Mouse (Mus musculus): ENCODE data around the gene Ltbr. TPM values are rescaled to one million over a fixed set of nuclear protein-coding genes. Genes with fewer than 3 reads are reported as not detected.
"Not testable (repeated sequence)": the region's sequence is repeated elsewhere in the genome, so short reads cannot be mapped to it uniquely, and the experiment has no call there.

The Ltbr gene
- polyA plus RNA-seq, 1 experiment from 2014 or later = 54.9 TPM

GRCm38 (mm10) chr6:125288730-125289129 lies 25.0 kb downstream of the Ltbr start:
- H3K4me3 ChIP-seq (ENCODE audit: inconsistent target) = no peak overlapping the region
- H3K27ac ChIP-seq = no peak overlapping the region
- H3K79me2 ChIP-seq (ENCODE audit: inconsistent target) = no peaks in the 10 kb centered on the region
- 84% methylated on average over 5 of the region's 5 CpGs for WGBS (ENCODE audit: missing documents)
- no peaks in the 10 kb centered on the region for H3K36me3 ChIP-seq (ENCODE audit: inconsistent target)

- WGBS (ENCODE audit: missing documents) = 95% methylated on average over 4 of the region's 4 CpGs
- no peak overlapping the region for H3K27ac ChIP-seq
Observed at GRCm38 (mm10) chr6:125286944-125287343, 26.7 kb downstream of the Ltbr start.

DNA sequence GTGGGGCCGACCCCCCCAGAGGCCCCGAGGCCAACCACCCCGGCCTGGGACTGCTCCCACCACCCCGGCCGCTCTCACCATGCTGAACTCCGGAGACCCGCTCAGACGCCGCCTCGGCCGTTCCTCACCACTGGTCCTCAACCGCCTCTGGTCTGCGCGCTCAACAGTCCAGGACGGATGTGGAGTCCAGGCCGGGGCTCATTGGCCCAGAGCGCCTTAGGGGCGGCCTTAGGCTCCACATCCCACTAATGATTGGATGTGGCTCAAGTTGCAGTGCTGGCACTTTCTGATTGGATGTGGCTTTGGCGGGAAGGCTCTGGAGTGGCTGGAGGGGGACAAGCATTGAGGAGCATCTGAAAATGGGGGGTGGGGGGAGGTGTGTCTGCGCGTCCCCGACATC lies 27.8 kb downstream of the Ltbr start, which contains the start of gene Tuba3a:
Gene Tuba3a, minus strand, starts transcription at position 153 of the 400 bp plus-strand sequence.
- H3K27ac ChIP-seq = no peak within 1 kb of the TSS
- H3K79me2 ChIP-seq (ENCODE audit: inconsistent target) = no peaks in the 10 kb centered on the region
- no peak within 1 kb of the TSS for H3K4me3 ChIP-seq (ENCODE audit: inconsistent target)
- 95% methylated on average over 15 of the region's 22 CpGs for WGBS (ENCODE audit: missing documents)
- no peaks in the 10 kb centered on the region for H3K36me3 ChIP-seq (ENCODE audit: inconsistent target)

More at GRCm38 (mm10) chr6:125286944-125287343, 26.7 kb downstream of the Ltbr start:
- Histone ChIP-seq H3K36me3 (ENCODE audit: inconsistent target) (no peaks in the 10 kb centered on the region), H3K79me2 (ENCODE audit: inconsistent target) (no peaks in the 10 kb centered on the region), H3K4me3 (ENCODE audit: inconsistent target) (no peak overlapping the region)

GRCm38 (mm10) chr6:125284751-125285150 lies 28.9 kb downstream of the Ltbr start:
- no peak overlapping the region for H3K27ac ChIP-seq
- 96% methylated on average over 7 of the region's 7 CpGs for WGBS (ENCODE audit: missing documents)
- no peak overlapping the region for H3K4me3 ChIP-seq (ENCODE audit: inconsistent target)
- no peaks in the 10 kb centered on the region for H3K36me3 ChIP-seq (ENCODE audit: inconsistent target)
- H3K79me2 ChIP-seq (ENCODE audit: inconsistent target) = no peaks in the 10 kb centered on the region

DNA sequence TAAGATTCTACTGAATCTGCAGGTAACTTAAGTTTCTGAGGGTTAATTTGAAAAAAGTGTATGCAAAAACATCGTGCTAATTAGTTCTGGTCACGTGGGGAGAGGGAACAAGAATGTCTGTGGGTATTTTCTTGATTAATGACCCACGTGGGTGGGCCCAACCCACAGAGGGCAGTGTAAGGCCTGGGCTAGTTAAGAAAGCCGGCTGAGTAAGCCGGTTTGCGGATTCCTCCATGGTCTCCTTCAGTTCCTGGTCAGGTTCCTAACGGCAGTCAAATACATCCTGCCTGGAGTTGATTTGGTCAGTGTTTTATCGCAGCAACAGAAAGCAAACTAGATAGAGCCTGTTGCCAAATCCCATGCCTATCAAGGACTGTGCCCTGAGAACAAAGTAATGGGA lies 29.4 kb downstream of the Ltbr start:
- Histone ChIP-seq H3K27ac (no peak overlapping the region), H3K4me3 (ENCODE audit: inconsistent target) (no peak overlapping the region), H3K79me2 (ENCODE audit: inconsistent target) (no peaks in the 10 kb centered on the region), H3K36me3 (ENCODE audit: inconsistent target) (no peaks in the 10 kb centered on the region)
- WGBS (ENCODE audit: missing documents) = 76% methylated on average over 8 of the region's 8 CpGs

- not testable (repeated sequence) for H3K36me3 ChIP-seq (ENCODE audit: inconsistent target); H3K79me2 ChIP-seq (ENCODE audit: inconsistent target); H3K4me3 ChIP-seq (ENCODE audit: inconsistent target); H3K27ac ChIP-seq
- WGBS (ENCODE audit: missing documents) = 98% methylated on average over 12 of the region's 13 CpGs
Observed at GRCm38 (mm10) chr6:125282721-125283120, 31.0 kb downstream of the Ltbr start.

DNA sequence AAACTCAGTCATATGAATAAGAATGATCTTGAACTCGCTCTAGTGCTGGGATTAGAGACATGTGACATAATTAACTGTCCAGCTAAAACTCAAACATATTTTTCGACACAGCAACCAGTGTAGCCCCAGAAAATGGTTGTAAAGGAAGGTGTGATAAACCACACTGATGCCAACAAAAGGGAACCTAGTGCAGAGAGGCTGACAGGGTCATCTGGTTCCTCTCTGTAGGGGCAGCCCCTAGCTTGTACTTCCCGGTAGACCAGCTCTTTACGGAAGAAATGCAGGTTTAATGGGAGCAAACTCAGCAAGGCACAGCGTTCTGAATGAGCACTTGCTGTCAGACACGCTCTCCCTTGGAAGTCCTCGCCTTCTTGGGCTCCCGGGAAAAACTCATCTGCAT lies 34.0 kb downstream of the Ltbr start:
- Histone ChIP-seq H3K36me3 (ENCODE audit: inconsistent target) (no peaks in the 10 kb centered on the region), H3K4me3 (ENCODE audit: inconsistent target) (no peak overlapping the region), H3K79me2 (ENCODE audit: inconsistent target) (no peaks in the 10 kb centered on the region), H3K27ac (no peak overlapping the region)
- 38% methylated on average over 8 of the region's 8 CpGs for WGBS (ENCODE audit: missing documents)

GRCm38 (mm10) chr6:125274841-125275563 lies 38.7 kb downstream of the Ltbr start:
- H3K79me2 ChIP-seq (ENCODE audit: inconsistent target) = no peaks in the 10 kb centered on the region
- WGBS (ENCODE audit: missing documents) = 66% methylated on average over 14 of the region's 15 CpGs

GRCm38 (mm10) chr6:125272228-125272785 lies 41.4 kb downstream of the Ltbr start:
- Histone ChIP-seq H3K79me2 (ENCODE audit: inconsistent target) (no peaks in the 10 kb centered on the region), H3K36me3 (ENCODE audit: inconsistent target) (no peaks in the 10 kb centered on the region), H3K27ac (peak overlapping the region; percentile 73), H3K4me3 (ENCODE audit: inconsistent target) (no peak overlapping the region)
- WGBS (ENCODE audit: missing documents) = 67% methylated on average over 10 of the region's 10 CpGs

More at GRCm38 (mm10) chr6:125274841-125275563, 38.7 kb downstream of the Ltbr start:
- Histone ChIP-seq H3K4me3 (ENCODE audit: inconsistent target) (no peak overlapping the region), H3K27ac (no peak overlapping the region), H3K36me3 (ENCODE audit: inconsistent target) (no peaks in the 10 kb centered on the region)

DNA sequence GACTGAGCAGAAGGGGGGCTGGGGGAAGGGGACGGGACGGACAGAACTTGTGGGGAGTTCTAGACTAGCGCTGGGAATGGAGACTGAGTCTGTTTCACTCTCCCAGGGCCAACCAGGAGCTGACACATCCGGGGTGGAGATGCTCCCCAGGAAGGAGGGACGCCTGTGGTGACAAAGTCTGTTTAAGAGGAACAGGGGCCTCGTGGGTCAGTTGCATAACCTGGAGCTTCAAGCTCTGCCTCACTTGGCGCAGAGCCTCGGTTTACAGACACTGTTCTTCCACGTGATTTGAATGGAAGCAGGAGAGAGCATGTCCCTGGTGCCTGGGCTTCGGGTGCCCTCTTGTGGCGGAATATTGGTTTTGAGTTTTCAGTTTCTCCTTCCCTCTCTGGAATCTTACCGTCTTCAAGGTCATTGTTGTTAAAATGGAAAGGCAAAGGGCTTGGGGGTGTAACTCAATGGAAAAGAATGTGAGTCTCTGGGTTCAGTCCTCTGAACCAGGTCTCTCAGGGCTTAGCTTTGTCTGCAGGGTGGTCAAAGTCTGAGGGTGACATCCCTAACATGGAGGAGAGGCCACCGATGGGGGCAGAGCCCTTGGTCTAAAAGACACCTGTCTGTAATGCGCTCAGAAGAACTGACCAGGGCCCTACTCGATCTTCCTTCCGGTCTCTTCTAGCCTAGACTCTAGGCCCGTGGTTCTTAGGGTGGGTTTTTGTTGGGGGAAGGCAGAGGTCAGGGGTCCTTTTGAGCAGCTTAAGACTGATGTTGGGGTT lies 42.0 kb downstream of the Ltbr start:
- WGBS (ENCODE audit: missing documents) = 9% methylated on average over 17 of the region's 17 CpGs
- H3K79me2 ChIP-seq (ENCODE audit: inconsistent target) = no peaks in the 10 kb centered on the region
- H3K4me3 ChIP-seq (ENCODE audit: inconsistent target) = peak overlapping the region; percentile 17; the same call in 1 of the 2 replicates
- H3K27ac ChIP-seq = peak overlapping the region; percentile 73
- no peaks in the 10 kb centered on the region for H3K36me3 ChIP-seq (ENCODE audit: inconsistent target)

DNA sequence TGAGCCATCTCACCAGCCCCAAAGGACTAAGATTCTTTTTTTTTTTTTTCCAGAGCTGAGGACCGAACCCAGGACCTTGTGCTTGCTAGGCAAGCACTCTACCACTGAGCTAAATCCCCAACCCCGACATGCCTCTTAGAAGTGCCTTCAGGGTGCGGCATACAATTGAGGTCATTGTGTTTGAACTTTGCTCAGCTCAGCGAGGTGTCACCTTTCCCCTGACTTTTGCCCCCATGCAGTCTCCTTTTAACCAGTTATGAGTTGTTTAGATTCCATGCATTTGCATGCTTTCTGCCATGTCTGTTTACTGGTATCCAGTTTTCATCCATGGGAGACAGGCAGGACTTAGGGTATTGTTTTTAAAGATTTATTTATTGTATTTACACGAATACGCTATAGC lies 44.9 kb downstream of the Ltbr start:
- Histone ChIP-seq H3K27ac (no peak overlapping the region), H3K4me3 (ENCODE audit: inconsistent target) (no peak overlapping the region), H3K36me3 (ENCODE audit: inconsistent target) (no peaks in the 10 kb centered on the region), H3K79me2 (ENCODE audit: inconsistent target) (no peaks in the 10 kb centered on the region)
- 96% methylated on average over 6 of the region's 6 CpGs for WGBS (ENCODE audit: missing documents)

- no peak overlapping the region for H3K27ac ChIP-seq
- no peak overlapping the region for H3K4me3 ChIP-seq (ENCODE audit: inconsistent target)
- no peaks in the 10 kb centered on the region for H3K36me3 ChIP-seq (ENCODE audit: inconsistent target)
- no peaks in the 10 kb centered on the region for H3K79me2 ChIP-seq (ENCODE audit: inconsistent target)
- WGBS (ENCODE audit: missing documents) = 91% methylated on average over 3 of the region's 3 CpGs
Observed at GRCm38 (mm10) chr6:125267469-125267868, 46.2 kb downstream of the Ltbr start.

- H3K4me3 ChIP-seq (ENCODE audit: inconsistent target); H3K79me2 ChIP-seq (ENCODE audit: inconsistent target); H3K27ac ChIP-seq; H3K36me3 ChIP-seq (ENCODE audit: inconsistent target): not testable (repeated sequence)
- 87% methylated on average over 6 of the region's 6 CpGs for WGBS (ENCODE audit: missing documents)
Observed at GRCm38 (mm10) chr6:125266600-125266999, 47.1 kb downstream of the Ltbr start.

GRCm38 (mm10) chr6:125266091-125266490 lies 47.6 kb downstream of the Ltbr start:
- Histone ChIP-seq H3K4me3 (ENCODE audit: inconsistent target) (no peak overlapping the region), H3K27ac (no peak overlapping the region), H3K36me3 (ENCODE audit: inconsistent target) (no peaks in the 10 kb centered on the region), H3K79me2 (ENCODE audit: inconsistent target) (no peaks in the 10 kb centered on the region)
- WGBS (ENCODE audit: missing documents) = 92% methylated on average over 12 of the region's 13 CpGs

DNA sequence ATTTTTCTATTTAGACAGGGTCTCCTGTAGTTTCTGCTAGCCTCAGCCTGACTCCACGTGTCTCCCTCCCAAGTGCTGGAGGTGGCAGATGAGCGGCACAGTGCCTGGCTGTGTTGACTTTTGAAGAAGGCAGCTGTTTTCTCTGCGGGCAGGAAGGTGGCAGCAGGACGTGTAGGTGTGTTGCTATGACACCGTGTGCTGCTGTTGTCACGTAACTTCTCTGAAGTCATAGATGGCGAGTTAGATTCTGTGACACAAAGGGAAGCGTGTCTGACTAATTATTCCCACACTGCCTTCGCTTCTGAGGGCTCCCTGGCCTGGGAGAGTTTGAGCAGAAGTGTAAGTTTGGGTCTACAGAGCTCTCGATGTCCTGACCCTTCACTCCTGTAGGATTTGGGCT lies 48.4 kb downstream of the Ltbr start:
- Histone ChIP-seq H3K4me3 (ENCODE audit: inconsistent target) (no peak overlapping the region), H3K36me3 (ENCODE audit: inconsistent target) (no peaks in the 10 kb centered on the region), H3K79me2 (ENCODE audit: inconsistent target) (no peaks in the 10 kb centered on the region), H3K27ac (no peak overlapping the region)
- 58% methylated on average over 10 of the region's 10 CpGs for WGBS (ENCODE audit: missing documents)

Data from macrophage (primary cell).